7 mouse cellular contexts compared by ENCODE assay signal in genomic region chr12:54162637-54163131, GRCm38 (mm10). TPM values are rescaled to one million over a fixed set of nuclear protein-coding genes. Genes with fewer than 3 reads are reported as not detected.
DNase-seq lines count a peak whose midpoint lies in the region; ATAC-seq lines count a peak whose summit lies in the region.

No protein-coding gene starts in this region.

- DNase-seq in Muller cell, postnatal 12 days (ENCODE audit: inconsistent ontology term), result peak; percentile 49
- DNase-seq in brain, adult 2 months (ENCODE audit: low read depth, low spot score), result peak; percentile 35
- peak; percentile 25 to 41 for DNase-seq in lung, adult 18-20 months
- DNase-seq in cerebellum, adult 11-12 months, result no peak

- peak overlapping the region; percentile 94 for H3K27ac ChIP-seq in intestine, embryonic 16.5 days (ENCODE audit: low read length)
- H3K27ac ChIP-seq in neural tube, embryonic 14.5 days (ENCODE audit: low read depth, low read length), result no peak overlapping the region

- H3K9me3 ChIP-seq in intestine, embryonic 16.5 days (ENCODE audit: control insufficient read depth, low read length), result no peaks in the 10 kb centered on the region
- H3K9me3 ChIP-seq in neural tube, embryonic 14.5 days (ENCODE audit: control insufficient read depth, low read length), result no peaks in the 10 kb centered on the region

- peak overlapping the region; percentile 69 for H3K4me2 ChIP-seq in intestine, embryonic 16.5 days (ENCODE audit: low read depth, low read length)
- H3K4me2 ChIP-seq in neural tube, embryonic 14.5 days (ENCODE audit: low read depth, low read length), result peak overlapping the region; percentile 44

- H3K36me3 ChIP-seq in intestine, embryonic 16.5 days (ENCODE audit: control insufficient read depth, insufficient read depth, low read length), result no peaks in the 10 kb centered on the region
- H3K36me3 ChIP-seq in neural tube, embryonic 14.5 days (ENCODE audit: control insufficient read depth, insufficient read depth, low read length), result no peaks in the 10 kb centered on the region

- H3K4me1 ChIP-seq in intestine, embryonic 16.5 days (ENCODE audit: control insufficient read depth, insufficient read depth, low read length), result peaks cover 20% of the 10 kb centered on the region
- H3K4me1 ChIP-seq in neural tube, embryonic 14.5 days (ENCODE audit: control insufficient read depth, insufficient read depth, low read length), result 0 out of 2 replicates have a peak, but pooled peaks cover 4% of the 10 kb centered on the region

- WGBS in intestine, embryonic 16.5 days, result under 1% methylated on average over 16 of the region's 16 CpGs
- WGBS in neural tube, embryonic 14.5 days, result under 1% methylated on average over 16 of the region's 16 CpGs

- H3K9ac ChIP-seq in intestine, embryonic 16.5 days (ENCODE audit: low read depth, low read length), result peak overlapping the region; percentile 64
- no peak overlapping the region for H3K9ac ChIP-seq in neural tube, embryonic 14.5 days (replicated peaks; ENCODE audit: low read depth, low read length)

- peak; percentile 77 for ATAC-seq in granulocyte monocyte progenitor cell, adult 5-6 weeks (replicated peaks; ENCODE audit: poor library complexity, severe bottlenecking)
- ATAC-seq in intestine, embryonic 16.5 days, result peak; percentile 93
- peak; percentile 51; the same call in 1 of the 2 replicates for ATAC-seq in neural tube, embryonic 14.5 days (ENCODE audit: low read depth)

- no peaks in the 10 kb centered on the region for H3K27me3 ChIP-seq in intestine, embryonic 16.5 days (replicated peaks; ENCODE audit: control insufficient read depth, insufficient read depth, low read length)
- no peaks in the 10 kb centered on the region for H3K27me3 ChIP-seq in neural tube, embryonic 14.5 days (ENCODE audit: control insufficient read depth, insufficient read depth, low read length)

- peak overlapping the region; percentile 35 for H3K4me3 ChIP-seq in intestine, embryonic 16.5 days (ENCODE audit: low read length)
- H3K4me3 ChIP-seq in neural tube, embryonic 14.5 days (ENCODE audit: low read depth, low read length), result peak overlapping the region; percentile 5; the same call in 1 of the 2 replicates

RNA-seq across cellular contexts. Expression of gene Egln3, which starts 41.0 kb away (rescaled TPM):
- total RNA-seq in granulocyte monocyte progenitor cell, adult 5-6 weeks (2014; fragmentation: Nextera tagmentation), result 40.2 and 52.0 TPM in 2 replicates
- total RNA-seq in granulocyte monocyte progenitor cell, adult 5-6 weeks (2017), result 20.5 and 22.9 TPM in 2 replicates
- polyA plus RNA-seq in intestine, embryonic 16.5 days (2015; fragmentation: Nextera tagmentation; extraction: Ambion mirVana), result 69.4 and 73.6 TPM in 2 replicates
- polyA plus RNA-seq in neural tube, embryonic 14.5 days (2014; fragmentation: Nextera tagmentation; extraction: Ambion mirVana), result 7.5 and 7.9 TPM in 2 replicates
